Mouse (Mus musculus) kidney, adult 2 months (tissue): Measurements from ENCODE around the gene Synm.

ENCODE experiments used
- CTCF ChIP-seq: fragments of 200-500 bp; conservative IDR thresholded peaks from 2 replicates; pipeline ENCODE4 v1.5.1; 2011; ENCODE audit warnings: low read depth, mild to moderate bottlenecking, control low read depth, low read length, moderate library complexity, mixed read lengths; ENCODE audit not compliant: insufficient read depth, insufficient read length
- POLR2A ChIP-seq: fragments of 200-500 bp; IDR thresholded peaks from one replicate; pipeline ENCODE4 v1.6.1; 2011; ENCODE audit warnings: low read depth, low read length, control low read depth

DNA sequence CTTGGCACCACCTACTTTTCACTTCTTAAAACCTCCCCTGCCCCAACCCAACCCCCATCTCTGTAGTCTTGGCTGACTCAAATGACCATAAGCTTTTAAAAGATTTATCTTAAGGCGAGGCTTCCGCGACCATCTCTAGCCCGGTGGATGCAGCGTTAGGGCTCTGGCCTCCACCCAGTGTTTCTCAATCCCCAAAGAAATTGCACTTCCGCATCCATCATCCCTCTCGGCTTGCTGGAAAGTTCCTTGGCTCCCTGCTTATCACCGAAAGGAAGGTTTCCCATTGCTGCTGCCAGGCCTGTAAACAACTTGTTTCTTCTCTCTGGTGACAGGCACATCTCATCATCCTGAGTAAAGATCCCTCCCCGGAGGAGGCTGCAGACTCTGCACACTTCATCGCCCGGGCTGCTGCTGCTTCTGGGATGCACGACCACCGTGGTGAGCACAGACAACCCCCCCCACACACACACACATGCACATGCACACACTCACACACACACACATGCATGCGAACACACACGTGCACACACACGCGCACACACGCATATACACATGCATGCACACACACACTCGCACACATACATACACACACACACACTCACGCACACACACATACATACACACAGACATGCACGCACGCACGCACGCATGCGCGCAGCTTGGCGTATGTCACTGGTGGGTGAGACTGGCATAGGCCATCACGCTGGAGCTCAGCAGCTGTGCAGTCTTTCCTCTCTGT is 61.5 kb downstream of the Synm start:
- TF ChIP-seq CTCF (no peak), POLR2A (no peak)
